Comparison of ENCODE assay signal across 12 mouse cellular contexts in genomic region chr4:140038586-140039411, GRCm38 (mm10).
A peak's percentile ranks its signal among the peaks of the same experiment; 100 is the strongest.
DNase-seq lines count a peak whose midpoint lies in the region; ATAC-seq and TF ChIP-seq lines count a peak whose summit lies in the region.
"Had no signal": no experiment of that assay in that cellular context is flagged by ENCODE, and none has a peak within 500 bp of the region (broad histone marks: within the 10 kb centered on the region; RNA-seq: fewer than 3 reads in every experiment).

No protein-coding gene starts in this region.

- peaks cover 18% of the 10 kb centered on the region; the same call in 1 of the 2 replicates for H3K27me3 ChIP-seq in hindbrain, embryonic 14.5 days (ENCODE audit: control insufficient read depth, insufficient read depth, low read length)
- H3K27me3 ChIP-seq in neural tube, embryonic 12.5 days (replicated peaks) = peaks cover 24% of the 10 kb centered on the region
- 0 out of 2 replicates have a peak, but pooled peaks cover 2% of the 10 kb centered on the region for H3K27me3 ChIP-seq in lung, postnatal 0 days (replicated peaks; ENCODE audit: insufficient read depth, low read length)

- no peak for ATAC-seq in hindbrain, embryonic 14.5 days (ENCODE audit: low FRiP score)
- ATAC-seq in neural tube, embryonic 12.5 days (ENCODE audit: low FRiP score, low read depth) = no peak
- no peak for ATAC-seq in lung, postnatal 0 days

- H3K4me1 ChIP-seq in hindbrain, embryonic 14.5 days (replicated peaks; ENCODE audit: control insufficient read depth, insufficient read depth, low read length) = peaks cover 25% of the 10 kb centered on the region
- peaks cover 26% of the 10 kb centered on the region for H3K4me1 ChIP-seq in neural tube, embryonic 12.5 days
- no peaks in the 10 kb centered on the region for H3K4me1 ChIP-seq in lung, postnatal 0 days (ENCODE audit: insufficient read depth, low read depth, low read length)

- no peaks in the 10 kb centered on the region for H3K9me3 ChIP-seq in hindbrain, embryonic 14.5 days (ENCODE audit: control insufficient read depth, low read length)
- peaks cover 10% of the 10 kb centered on the region; the same call in 1 of the 2 replicates for H3K9me3 ChIP-seq in neural tube, embryonic 12.5 days
- H3K9me3 ChIP-seq in lung, postnatal 0 days (ENCODE audit: low read length) = no peaks in the 10 kb centered on the region
- H3K9me3 ChIP-seq: lung, embryonic 15.5 days had no signal

- no peaks in the 10 kb centered on the region for H3K36me3 ChIP-seq in hindbrain, embryonic 14.5 days (replicated peaks; ENCODE audit: control insufficient read depth, insufficient read depth)
- no peaks in the 10 kb centered on the region for H3K36me3 ChIP-seq in neural tube, embryonic 12.5 days
- H3K36me3 ChIP-seq in lung, postnatal 0 days (ENCODE audit: insufficient read depth, low read length) = no peaks in the 10 kb centered on the region
- H3K36me3 ChIP-seq: G1E; lung, embryonic 15.5 days had no signal

- 6% methylated on average over 26 of the region's 26 CpGs for WGBS in hindbrain, embryonic 14.5 days
- 9% methylated on average over 26 of the region's 26 CpGs for WGBS in neural tube, embryonic 12.5 days
- WGBS in lung, postnatal 0 days = 10% methylated on average over 26 of the region's 26 CpGs

- no peak; the same call in 1 of the 2 replicates for TF ChIP-seq CTCF in left cerebral cortex, adult 2 months (IDR thresholded peaks at IDR 0.05)
- no peak for TF ChIP-seq CTCF in lung, postnatal 0 days (IDR thresholded peaks at IDR 0.05)

- no peak for DNase-seq in left cerebral cortex, adult 2 months (ENCODE audit: extremely low spot score in 1 of 2, low spot score in 2 of 2)
- DNase-seq in left cerebral cortex, adult 9 months (ENCODE audit: low spot score in 2 of 2) = no peak
- peak; percentile 28 to 31 for DNase-seq in cerebellum, postnatal 36 days
- no peak for DNase-seq in hindbrain, embryonic 14.5 days (ENCODE audit: low spot score)
- DNase-seq in adrenal gland, postnatal 36 days = no peak
- no peak for DNase-seq in lung, postnatal 0 days (ENCODE audit: low spot score)
- DNase-seq: heart, postnatal 10 days; kidney, postnatal 14 days had no signal

- intact Hi-C loops in left cerebral cortex, adult 2 months (cut with DNase I) = loop anchor here (1.0 to 10.0 kb wide), 6 partner anchors 31 to 334 kb away; partner anchors contain the start of gene Igsf21

- H3K4me2 ChIP-seq in hindbrain, embryonic 14.5 days (replicated peaks) = no peak overlapping the region
- H3K4me2 ChIP-seq in neural tube, embryonic 12.5 days (replicated peaks) = peak overlapping the region; percentile 18; the same call in 1 of the 2 replicates
- H3K4me2 ChIP-seq in lung, postnatal 0 days (replicated peaks; ENCODE audit: low read depth, low read length) = no peak overlapping the region

- no peak overlapping the region for H3K4me3 ChIP-seq in left cerebral cortex, adult 2 months
- no peak overlapping the region for H3K4me3 ChIP-seq in hindbrain, embryonic 14.5 days (replicated peaks; ENCODE audit: low read length)
- no peak overlapping the region for H3K4me3 ChIP-seq in neural tube, embryonic 12.5 days
- H3K4me3 ChIP-seq in lung, postnatal 0 days (ENCODE audit: low read depth, low read length) = no peak overlapping the region
- H3K4me3 ChIP-seq: lung, embryonic 15.5 days; myocyte had no signal

- TF ChIP-seq EP300 in lung, postnatal 0 days (IDR thresholded peaks at IDR 0.05) = no peak

- no peak overlapping the region for H3K9ac ChIP-seq in hindbrain, embryonic 14.5 days
- no peak overlapping the region for H3K9ac ChIP-seq in neural tube, embryonic 12.5 days
- no peak overlapping the region for H3K9ac ChIP-seq in lung, postnatal 0 days (replicated peaks; ENCODE audit: low read depth)
- H3K9ac ChIP-seq: lung, embryonic 15.5 days had no signal

- peak overlapping the region; percentile 70 for H3K27ac ChIP-seq in left cerebral cortex, adult 2 months
- peak overlapping the region; percentile 4; the same call in 1 of the 2 replicates for H3K27ac ChIP-seq in hindbrain, embryonic 14.5 days
- no peak overlapping the region for H3K27ac ChIP-seq in neural tube, embryonic 12.5 days
- no peak overlapping the region for H3K27ac ChIP-seq in lung, postnatal 0 days (ENCODE audit: low read length)
- H3K27ac ChIP-seq: lung, embryonic 15.5 days had no signal

Comparison
In these comparisons a context has a peak if more than half of its experiments do, and no peak if none do; other contexts are left out.
1. DNase-seq: peak in cerebellum, postnatal 36 days (2 of 2); none in left cerebral cortex, adult 2 months (0 of 2), left cerebral cortex, adult 9 months (0 of 2), hindbrain, embryonic 14.5 days (single experiment), adrenal gland, postnatal 36 days (0 of 2) and lung, postnatal 0 days (single experiment).
2. H3K27ac ChIP-seq: peak in left cerebral cortex, adult 2 months (single experiment) and hindbrain, embryonic 14.5 days (single experiment); none in neural tube, embryonic 12.5 days (single experiment) and lung, postnatal 0 days (single experiment).